Mouse (Mus musculus): ENCODE data around the gene Hrc.
"Not testable (repeated sequence)": the region's sequence is repeated elsewhere in the genome, so short reads cannot be mapped to it uniquely, and the experiment has no call there.

The Hrc gene

GRCm38 (mm10) chr7:45333431-45333982, 1.6 kb upstream of the Hrc start, which contains the start of gene Trpm4:
TSS of gene Trpm4 (minus strand) at chr7:45333780.
- DNase-seq (ENCODE audit: low read depth, low spot score) = peak; percentile 69

GRCm38 (mm10) chr7:45334605-45335004, 485 bp upstream of the Hrc start:
- no peak for DNase-seq (ENCODE audit: low read depth, low spot score)

- DNase-seq (ENCODE audit: low read depth, low spot score) = no peak
Measured at GRCm38 (mm10) chr7:45336319-45336718, 1.2 kb downstream of the Hrc start.

GRCm38 (mm10) chr7:45337469-45337868, 2.4 kb downstream of the Hrc start:
- DNase-seq (ENCODE audit: low read depth, low spot score) = no peak

- DNase-seq (ENCODE audit: low read depth, low spot score) = no peak
Measured at GRCm38 (mm10) chr7:45338161-45338911, 3.2 kb downstream of the Hrc start.

GRCm38 (mm10) chr7:45339410-45340065, 4.4 kb downstream of the Hrc start:
- DNase-seq (ENCODE audit: low read depth, low spot score) = peak; percentile 64

GRCm38 (mm10) chr7:45340066-45340442, 5.0 kb downstream of the Hrc start:
- no peak for DNase-seq (ENCODE audit: low read depth, low spot score)

GRCm38 (mm10) chr7:45340669-45341068, 5.6 kb downstream of the Hrc start:
- DNase-seq (ENCODE audit: low read depth, low spot score) = peak; percentile 69

GRCm38 (mm10) chr7:45341303-45341702, 6.2 kb downstream of the Hrc start:
- DNase-seq (ENCODE audit: low read depth, low spot score) = peak; percentile 65

GRCm38 (mm10) chr7:45342081-45342480, 7.0 kb downstream of the Hrc start:
- no peak for DNase-seq (ENCODE audit: low read depth, low spot score)

- no peak for DNase-seq (ENCODE audit: low read depth, low spot score)
Measured at GRCm38 (mm10) chr7:45343543-45343942, 8.5 kb downstream of the Hrc start.

GRCm38 (mm10) chr7:45346905-45347304, 11.8 kb downstream of the Hrc start:
- DNase-seq (ENCODE audit: low read depth, low spot score) = no peak

GRCm38 (mm10) chr7:45353041-45353440, 18.0 kb downstream of the Hrc start:
- no peak for DNase-seq (ENCODE audit: low read depth, low spot score)

- DNase-seq (ENCODE audit: low read depth, low spot score) = no peak
Measured at GRCm38 (mm10) chr7:45355318-45356020, 20.4 kb downstream of the Hrc start.

- DNase-seq (ENCODE audit: low read depth, low spot score) = no peak
Measured at GRCm38 (mm10) chr7:45356087-45356486, 21.0 kb downstream of the Hrc start.

- DNase-seq (ENCODE audit: low read depth, low spot score) = not testable (repeated sequence)
Measured at GRCm38 (mm10) chr7:45359081-45359480, 24.0 kb downstream of the Hrc start.

GRCm38 (mm10) chr7:45360404-45361125, 25.5 kb downstream of the Hrc start:
- DNase-seq (ENCODE audit: low read depth, low spot score) = no peak

- peak; percentile 71 for DNase-seq (ENCODE audit: low read depth, low spot score)
Measured at GRCm38 (mm10) chr7:45361243-45361804, 26.2 kb downstream of the Hrc start.

- DNase-seq (ENCODE audit: low read depth, low spot score) = no peak
Measured at GRCm38 (mm10) chr7:45362801-45363200, 27.7 kb downstream of the Hrc start.

- no peak for DNase-seq (ENCODE audit: low read depth, low spot score)
Measured at GRCm38 (mm10) chr7:45363983-45364382, 28.9 kb downstream of the Hrc start.
